Mouse (Mus musculus) CD8-positive naive resting alpha-beta T cell, adult 57 days (primary cell): ENCODE results near the gene Ostn. TPM values are rescaled to one million over a fixed set of nuclear protein-coding genes. Genes with fewer than 3 reads are reported as not detected.

Source experiments
- total RNA-seq: library from RNA; stranded (reverse); gene quantifications from one replicate; pipeline ENCODE4 v1.2.4, GENCODE M21; 2023

The Ostn gene
- not detected for total RNA-seq

GRCm38 (mm10) chr16:27307189-27307588 lies at the start of gene Ostn:
Ostn (plus strand) TSS chr16:27307489.

GRCm38 (mm10) chr16:27370191-27370590 lies 62.9 kb downstream of the Ostn start, which contains the start of gene Uts2b:
Uts2b (minus strand) TSS chr16:27370239.

GRCm38 (mm10) chr16:27388761-27389451 lies 81.6 kb downstream of the Ostn start, which contains the start of gene Ccdc50:
Ccdc50 (plus strand) TSS chr16:27388869.

Other genes starting within 250 kb of the Ostn start
- not detected for gene Uts2b, start 62.8 kb downstream of the Ostn start, total RNA-seq
- gene Ccdc50, start 81.4 kb downstream of the Ostn start, total RNA-seq, result 17.5 TPM